Mouse (Mus musculus): ENCODE measurements at regions not wholly inside any gene's neighbourhood (a gene's known extent, or its start where the extent isn't known, plus 50 kb on each side); places are given as distances from the start of the nearest gene placed in this dataset.

- intact Hi-C loops (cut with DNase I), result no loop called here
These were observed 73.4 kb downstream of the Tm4sf1 start for GRCm38 (mm10) chr3:57228400-57228799.

GRCm38 (mm10) chr3:57223773-57224172 lies 78.0 kb downstream of the Tm4sf1 start:
- intact Hi-C loops (cut with DNase I), result no loop called here

- intact Hi-C loops (cut with DNase I), result no loop called here
These were observed 79.4 kb downstream of the Tm4sf1 start for GRCm38 (mm10) chr3:57222318-57222914.

- intact Hi-C loops (cut with DNase I), result no loop called here
These were observed 83.4 kb downstream of the Tm4sf1 start for GRCm38 (mm10) chr3:57218431-57218830.

GRCm38 (mm10) chr3:57204066-57204723 lies 97.6 kb downstream of the Tm4sf1 start:
- intact Hi-C loops (cut with DNase I), result loop anchor here (10.0 kb wide), 2 partner anchors 1689 to 1829 kb away; no protein-coding TSS in a partner anchor

GRCm38 (mm10) chr3:57203418-57203817 lies 98.4 kb downstream of the Tm4sf1 start:
- intact Hi-C loops (cut with DNase I), result loop anchor here (2.0 to 10.0 kb wide), 3 partner anchors 1199 to 1829 kb away; no protein-coding TSS in a partner anchor

GRCm38 (mm10) chr3:57181587-57181986 lies 120.2 kb downstream of the Tm4sf1 start:
- intact Hi-C loops (cut with DNase I), result no loop called here

GRCm38 (mm10) chr3:57153177-57153948 lies 148.4 kb downstream of the Tm4sf1 start:
- intact Hi-C loops (cut with DNase I), result no loop called here

GRCm38 (mm10) chr3:57149156-57149555 lies 152.6 kb downstream of the Tm4sf1 start:
- intact Hi-C loops (cut with DNase I), result no loop called here

- intact Hi-C loops (cut with DNase I), result no loop called here
These were observed 164.9 kb downstream of the Tm4sf1 start for GRCm38 (mm10) chr3:57136847-57137246.

GRCm38 (mm10) chr3:57128606-57129005 lies 173.2 kb downstream of the Tm4sf1 start:
- intact Hi-C loops (cut with DNase I), result no loop called here

- intact Hi-C loops (cut with DNase I), result no loop called here
These were observed 175.8 kb downstream of the Tm4sf1 start for GRCm38 (mm10) chr3:57125792-57126485.

GRCm38 (mm10) chr3:57118016-57118415 lies 183.8 kb downstream of the Tm4sf1 start:
- intact Hi-C loops (cut with DNase I), result no loop called here

- intact Hi-C loops (cut with DNase I), result no loop called here
These were observed 199.5 kb downstream of the Tm4sf1 start for GRCm38 (mm10) chr3:57102254-57102653.

- intact Hi-C loops (cut with DNase I), result no loop called here
These were observed 201.3 kb downstream of the Tm4sf1 start for GRCm38 (mm10) chr3:57100515-57100914.

GRCm38 (mm10) chr3:57094936-57095335 lies 206.9 kb downstream of the Tm4sf1 start:
- intact Hi-C loops (cut with DNase I), result no loop called here

- intact Hi-C loops (cut with DNase I), result no loop called here
These were observed 208.4 kb downstream of the Tm4sf1 start for GRCm38 (mm10) chr3:57093201-57093940.

GRCm38 (mm10) chr3:57074516-57074915 lies 227.3 kb downstream of the Tm4sf1 start:
- intact Hi-C loops (cut with DNase I), result no loop called here

GRCm38 (mm10) chr3:57073962-57074506 lies 227.8 kb downstream of the Tm4sf1 start:
- intact Hi-C loops (cut with DNase I), result no loop called here

- intact Hi-C loops (cut with DNase I), result no loop called here
These were observed 268.8 kb downstream of the Tm4sf1 start for GRCm38 (mm10) chr3:57033021-57033420.

- intact Hi-C loops (cut with DNase I), result no loop called here
These were observed 283.6 kb downstream of the Tm4sf1 start for GRCm38 (mm10) chr3:57018171-57018570.
